Comparison of ENCODE assay signal across 8 mouse cellular contexts in genomic region chr17:24513609-24514008, GRCm38 (mm10). TPM values are rescaled to one million over a fixed set of nuclear protein-coding genes. Genes with fewer than 3 reads are reported as not detected.
DNase-seq lines count a peak whose midpoint lies in the region; ATAC-seq lines count a peak whose summit lies in the region.

No protein-coding gene starts in this region.

- no peaks in the 10 kb centered on the region for H3K27me3 ChIP-seq in embryonic facial prominence, embryonic 13.5 days
- H3K27me3 ChIP-seq in hindbrain, embryonic 12.5 days = no peaks in the 10 kb centered on the region
- no peaks in the 10 kb centered on the region for H3K27me3 ChIP-seq in stomach, embryonic 14.5 days (ENCODE audit: control insufficient read depth, insufficient read depth, low read length)

- peak; percentile 54 to 87 for DNase-seq in adrenal gland, adult (ENCODE audit: inconsistent age in 2 of 2, low spot score in 1 of 2)
- DNase-seq in adrenal gland, postnatal 4 days (ENCODE audit: low spot score in 2 of 2) = no peak
- peak; percentile 67 for DNase-seq in R1 (ENCODE audit: low read depth, low spot score)
- peak; percentile 53 for DNase-seq in layer of hippocampus, adult 9-10 months (ENCODE audit: low spot score)
- peak; percentile 83 for DNase-seq in lung, postnatal 36 days

- WGBS in embryonic facial prominence, embryonic 13.5 days = 47% methylated on average over 5 of the region's 5 CpGs
- 63% methylated on average over 5 of the region's 5 CpGs for WGBS in hindbrain, embryonic 12.5 days
- 39% methylated on average over 5 of the region's 5 CpGs for WGBS in stomach, embryonic 14.5 days

- peak overlapping the region; percentile 1; the same call in 1 of the 2 replicates for H3K4me3 ChIP-seq in embryonic facial prominence, embryonic 13.5 days
- H3K4me3 ChIP-seq in hindbrain, embryonic 12.5 days = no peak overlapping the region
- no peak overlapping the region for H3K4me3 ChIP-seq in stomach, embryonic 14.5 days (ENCODE audit: low read depth, low read length)

- H3K4me1 ChIP-seq in embryonic facial prominence, embryonic 13.5 days = no peaks in the 10 kb centered on the region
- no peaks in the 10 kb centered on the region for H3K4me1 ChIP-seq in hindbrain, embryonic 12.5 days
- no peaks in the 10 kb centered on the region for H3K4me1 ChIP-seq in stomach, embryonic 14.5 days (ENCODE audit: control insufficient read depth, insufficient read depth, low read length)

- H3K36me3 ChIP-seq in embryonic facial prominence, embryonic 13.5 days = peaks cover 97% of the 10 kb centered on the region
- peaks cover 87% of the 10 kb centered on the region for H3K36me3 ChIP-seq in hindbrain, embryonic 12.5 days
- peaks cover 70% of the 10 kb centered on the region for H3K36me3 ChIP-seq in stomach, embryonic 14.5 days (ENCODE audit: control insufficient read depth, insufficient read depth, low read length)

- no peak for ATAC-seq in embryonic facial prominence, embryonic 13.5 days (ENCODE audit: insufficient number of reproducible peaks, insufficient read depth, low FRiP score, low TSS enrichment, low read depth)
- ATAC-seq in hindbrain, embryonic 12.5 days (ENCODE audit: low FRiP score) = peak; percentile 56; the same call in 1 of the 2 replicates
- ATAC-seq in stomach, embryonic 14.5 days (ENCODE audit: insufficient number of reproducible peaks, insufficient read depth, low FRiP score, low read depth) = 0 out of 2 replicates have a peak, but pooled peaks have one; percentile 40

- 0 out of 2 replicates have a peak overlapping the region, but pooled peaks have one; percentile 4 for H3K9ac ChIP-seq in embryonic facial prominence, embryonic 13.5 days
- no peak overlapping the region for H3K9ac ChIP-seq in hindbrain, embryonic 12.5 days
- no peak overlapping the region for H3K9ac ChIP-seq in stomach, embryonic 14.5 days (replicated peaks; ENCODE audit: low read depth, low read length)

- H3K9me3 ChIP-seq in embryonic facial prominence, embryonic 13.5 days = no peaks in the 10 kb centered on the region
- H3K9me3 ChIP-seq in hindbrain, embryonic 12.5 days (replicated peaks) = no peaks in the 10 kb centered on the region
- H3K9me3 ChIP-seq in stomach, embryonic 14.5 days (ENCODE audit: control insufficient read depth, low read depth, low read length) = no peaks in the 10 kb centered on the region

- no peak overlapping the region for H3K27ac ChIP-seq in embryonic facial prominence, embryonic 13.5 days
- no peak overlapping the region for H3K27ac ChIP-seq in hindbrain, embryonic 12.5 days
- H3K27ac ChIP-seq in stomach, embryonic 14.5 days (ENCODE audit: low read length) = no peak overlapping the region

- peak overlapping the region; percentile 18; the same call in 1 of the 2 replicates for H3K4me2 ChIP-seq in embryonic facial prominence, embryonic 13.5 days
- H3K4me2 ChIP-seq in hindbrain, embryonic 12.5 days (replicated peaks) = no peak overlapping the region
- no peak overlapping the region for H3K4me2 ChIP-seq in stomach, embryonic 14.5 days (replicated peaks; ENCODE audit: low read depth, low read length)

RNA-seq across cellular contexts. Expression of gene Traf7, which starts 14.1 kb away (rescaled TPM):
- 100 to 1,000 TPM; 137 to 149 TPM for total RNA-seq in adrenal gland, postnatal 4 days (2021)
- polyA plus RNA-seq in embryonic facial prominence, embryonic 13.5 days (2015; fragmentation: Nextera tagmentation; extraction: Ambion mirVana) = 96.1 and 97.1 TPM in 2 replicates
- polyA plus RNA-seq in hindbrain, embryonic 12.5 days (2016; fragmentation: Nextera tagmentation; extraction: Ambion mirVana) = 86.5 and 87.0 TPM in 2 replicates
- polyA plus RNA-seq in stomach, embryonic 14.5 days (2014; fragmentation: Nextera tagmentation; extraction: Ambion mirVana) = 87.6 and 97.3 TPM in 2 replicates

RNA-seq across cellular contexts. Expression of gene Rab26, which starts 20.4 kb away (rescaled TPM):
- total RNA-seq in adrenal gland, postnatal 4 days (2021) = 1 to 10 TPM; 1.1 to 1.9 TPM
- polyA plus RNA-seq in embryonic facial prominence, embryonic 13.5 days (2015; fragmentation: Nextera tagmentation; extraction: Ambion mirVana) = 2.8 and 3.3 TPM in 2 replicates
- polyA plus RNA-seq in hindbrain, embryonic 12.5 days (2016; fragmentation: Nextera tagmentation; extraction: Ambion mirVana) = 2.1 and 2.8 TPM in 2 replicates
- 3.0 and 3.2 TPM in 2 replicates for polyA plus RNA-seq in stomach, embryonic 14.5 days (2014; fragmentation: Nextera tagmentation; extraction: Ambion mirVana)

RNA-seq across cellular contexts. Expression of gene Caskin1, which starts 25.2 kb away (rescaled TPM):
- 10 to 100 TPM; 62.4 to 65.2 TPM for total RNA-seq in adrenal gland, postnatal 4 days (2021)
- 3.5 and 5.4 TPM in 2 replicates for polyA plus RNA-seq in embryonic facial prominence, embryonic 13.5 days (2015; fragmentation: Nextera tagmentation; extraction: Ambion mirVana)
- 24.2 and 25.0 TPM in 2 replicates for polyA plus RNA-seq in hindbrain, embryonic 12.5 days (2016; fragmentation: Nextera tagmentation; extraction: Ambion mirVana)
- 2.7 and 3.8 TPM in 2 replicates for polyA plus RNA-seq in stomach, embryonic 14.5 days (2014; fragmentation: Nextera tagmentation; extraction: Ambion mirVana)

RNA-seq across cellular contexts. Expression of gene Mlst8, which starts 34.7 kb away (rescaled TPM):
- total RNA-seq in adrenal gland, postnatal 4 days (2021) = 10 to 100 TPM; 28.0 to 30.0 TPM
- 32.5 and 33.2 TPM in 2 replicates for polyA plus RNA-seq in embryonic facial prominence, embryonic 13.5 days (2015; fragmentation: Nextera tagmentation; extraction: Ambion mirVana)
- polyA plus RNA-seq in hindbrain, embryonic 12.5 days (2016; fragmentation: Nextera tagmentation; extraction: Ambion mirVana) = 35.2 and 36.9 TPM in 2 replicates
- 39.7 and 46.2 TPM in 2 replicates for polyA plus RNA-seq in stomach, embryonic 14.5 days (2014; fragmentation: Nextera tagmentation; extraction: Ambion mirVana)

RNA-seq across cellular contexts. Expression of gene Pkd1, which starts 36.0 kb away (rescaled TPM):
- total RNA-seq in adrenal gland, postnatal 4 days (2021) = 10 to 100 TPM; 67.8 to 70.9 TPM
- 24.1 and 30.6 TPM in 2 replicates for polyA plus RNA-seq in embryonic facial prominence, embryonic 13.5 days (2015; fragmentation: Nextera tagmentation; extraction: Ambion mirVana)
- polyA plus RNA-seq in hindbrain, embryonic 12.5 days (2016; fragmentation: Nextera tagmentation; extraction: Ambion mirVana) = 20.5 and 25.5 TPM in 2 replicates
- polyA plus RNA-seq in stomach, embryonic 14.5 days (2014; fragmentation: Nextera tagmentation; extraction: Ambion mirVana) = 27.3 and 35.9 TPM in 2 replicates

Comparison
In these comparisons a context has a peak if more than half of its experiments do, and no peak if none do; other contexts are left out.
1. DNase-seq: peak in adrenal gland, adult (2 of 2), R1 (single experiment), layer of hippocampus, adult 9-10 months (single experiment) and lung, postnatal 36 days (single experiment); none in adrenal gland, postnatal 4 days (0 of 2).